Mouse (Mus musculus): ENCODE measurements around the gene Sfr1.

The Sfr1 gene

GRCm38 (mm10) chr19:47753921-47754320 lies 22.4 kb downstream of the Sfr1 start:
- DNase-seq, result no peak

DNA sequence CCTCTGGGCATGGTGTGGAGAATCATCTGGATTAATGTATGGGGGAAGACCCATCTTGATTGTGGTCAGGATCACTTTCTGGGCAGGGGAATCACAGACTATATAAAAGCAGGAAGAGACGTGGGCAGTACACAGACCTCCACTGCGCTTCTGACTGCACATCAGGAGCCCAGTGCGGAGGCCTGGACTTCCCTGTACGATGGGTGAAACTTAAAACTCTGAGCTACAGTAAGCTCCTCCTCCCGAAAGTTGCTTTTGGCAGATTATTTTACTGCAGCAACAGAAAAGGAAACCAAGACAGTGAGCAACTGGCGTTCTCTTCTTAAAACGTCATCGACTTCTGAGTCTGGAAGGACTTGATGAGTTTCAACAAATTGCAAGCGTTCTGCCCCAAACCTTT lies 23.4 kb downstream of the Sfr1 start:
- no peak for DNase-seq

DNA sequence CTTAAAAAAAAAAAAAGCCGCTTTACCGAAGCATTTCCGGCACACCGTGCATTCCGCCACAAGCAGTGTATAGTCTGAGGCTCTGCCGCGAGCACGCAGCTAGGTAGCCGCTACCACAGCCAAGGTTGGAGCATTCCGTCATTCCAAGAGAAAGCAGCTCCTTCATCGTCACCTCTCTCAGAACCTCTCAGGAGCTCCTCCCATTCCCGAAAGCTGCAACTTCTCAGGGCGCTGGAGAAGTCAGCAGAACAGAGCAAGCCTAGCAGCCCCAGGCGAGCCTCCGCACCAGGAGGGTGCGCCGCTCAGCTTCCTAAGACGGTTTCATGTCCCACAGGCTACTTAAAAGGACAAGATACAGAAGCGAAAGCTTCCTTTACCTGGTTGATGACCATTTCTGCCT lies 24.1 kb downstream of the Sfr1 start:
- no peak for DNase-seq

DNA sequence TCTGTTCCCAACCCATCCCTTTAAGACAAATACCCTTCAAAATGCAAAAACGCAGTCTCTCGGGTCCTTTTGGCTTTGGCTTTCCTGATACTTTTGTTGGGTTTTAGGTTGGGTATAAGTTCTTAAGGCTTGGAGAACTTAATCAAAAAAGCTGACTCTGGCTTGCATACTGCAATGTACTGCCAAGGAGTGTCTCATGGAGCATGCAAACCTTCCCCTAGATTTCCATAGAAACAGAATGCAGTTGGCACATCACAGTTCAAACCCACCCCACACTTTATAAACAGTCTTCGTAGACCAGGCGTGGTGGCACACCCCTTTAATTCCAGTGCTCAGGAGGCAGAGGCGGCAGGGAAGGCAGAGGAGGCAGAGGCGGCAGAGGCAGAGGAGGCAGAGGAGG lies 46.4 kb downstream of the Sfr1 start:
- no peak for DNase-seq

- DNase-seq, result no peak
Observed at GRCm38 (mm10) chr19:47780145-47780544, 48.7 kb downstream of the Sfr1 start.

DNA sequence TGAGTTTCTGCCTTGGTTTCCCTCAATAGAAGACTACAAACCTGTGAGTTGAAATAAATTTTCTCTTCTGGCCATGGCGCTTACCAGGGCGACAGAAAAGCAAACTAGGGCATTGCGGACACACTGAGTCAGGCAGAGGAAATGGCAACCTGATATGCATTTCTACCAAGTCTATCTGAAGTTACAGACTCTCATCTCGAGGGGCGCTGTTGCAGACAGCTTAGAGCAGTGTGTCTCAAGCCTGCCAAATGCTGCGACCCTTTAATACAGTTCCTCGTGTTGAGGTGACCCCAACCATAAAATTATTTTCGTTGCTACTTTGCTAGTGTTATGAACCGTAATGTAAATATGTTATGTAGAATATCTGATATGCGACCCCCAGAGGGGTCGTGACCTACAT lies 49.5 kb downstream of the Sfr1 start:
- no peak for DNase-seq

DNA sequence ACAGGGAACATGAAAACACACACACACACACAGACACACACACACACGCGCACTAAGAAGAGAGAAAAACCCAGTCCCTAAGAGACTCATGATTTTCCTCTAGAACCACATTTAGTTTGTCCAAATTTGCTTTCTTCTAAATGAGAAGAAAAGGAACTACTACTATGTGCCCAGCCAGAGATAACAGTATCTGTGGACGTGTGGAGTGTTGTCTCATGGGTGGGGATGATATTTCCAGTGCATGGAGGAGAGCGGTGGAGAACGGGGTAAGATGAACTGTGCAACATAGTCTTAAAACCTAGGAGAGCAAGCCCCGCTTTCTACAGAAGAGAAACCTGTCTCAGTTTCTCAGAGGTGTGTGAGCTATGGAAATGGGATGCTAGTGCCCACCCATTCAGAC lies 52.4 kb downstream of the Sfr1 start:
- DNase-seq, result no peak
